Mouse (Mus musculus) cerebellum, postnatal 10 days (tissue): ENCODE data around the gene Fhit.
A peak's percentile ranks its signal among the peaks of the same experiment; 100 is the strongest.

Experiments used
- DNase-seq, 2 experiments: peaks; one replicate each; pipeline ENCODE4 v3.0.0; 2021; ENCODE audit warnings: mixed read lengths in 2 of 2

The Fhit gene

DNA sequence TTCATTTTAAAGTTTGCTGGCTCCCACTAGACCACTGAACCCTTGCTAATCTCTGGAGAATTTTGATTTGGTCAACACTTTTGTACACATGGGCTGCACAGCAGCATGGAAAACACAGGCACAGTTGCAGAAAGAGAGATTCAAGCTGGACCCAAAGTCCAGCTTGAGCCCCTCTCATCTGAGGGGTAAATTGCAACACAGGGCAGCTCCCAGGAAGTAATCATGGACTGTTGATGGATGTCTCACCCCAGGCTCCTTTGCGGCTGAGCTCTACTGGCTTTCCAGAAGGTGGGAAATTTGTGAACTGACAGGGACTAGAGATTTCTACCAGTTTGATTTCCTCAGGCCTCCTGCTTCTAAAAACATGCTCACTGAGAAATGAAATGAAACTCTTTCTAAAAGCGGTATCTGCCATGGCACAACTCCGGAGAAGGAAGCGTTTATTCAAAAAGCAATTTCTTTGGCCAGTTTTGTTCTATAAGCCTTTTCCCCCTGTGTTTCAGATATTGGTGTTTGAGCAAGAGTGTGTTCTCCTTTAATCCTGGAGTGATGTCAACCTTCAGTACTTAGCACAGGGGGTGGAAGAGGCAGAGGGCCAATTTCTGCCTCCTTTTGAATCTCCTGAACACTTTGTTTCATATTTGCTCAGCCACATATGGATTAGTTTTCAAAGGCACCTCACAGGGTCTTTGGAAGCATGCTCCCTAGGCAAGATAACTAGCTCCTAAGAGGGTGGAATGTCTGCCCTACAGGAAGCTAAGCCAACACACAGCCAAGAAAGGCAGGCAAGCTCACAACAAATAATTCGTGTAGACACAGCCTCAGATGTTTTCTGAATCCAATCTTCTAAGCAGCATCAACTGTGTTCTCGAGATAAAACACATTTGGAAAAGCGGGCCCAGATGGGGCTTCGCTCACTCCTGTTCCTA is 1578.3 kb downstream of the Fhit start:
- DNase-seq: no peak

DNA sequence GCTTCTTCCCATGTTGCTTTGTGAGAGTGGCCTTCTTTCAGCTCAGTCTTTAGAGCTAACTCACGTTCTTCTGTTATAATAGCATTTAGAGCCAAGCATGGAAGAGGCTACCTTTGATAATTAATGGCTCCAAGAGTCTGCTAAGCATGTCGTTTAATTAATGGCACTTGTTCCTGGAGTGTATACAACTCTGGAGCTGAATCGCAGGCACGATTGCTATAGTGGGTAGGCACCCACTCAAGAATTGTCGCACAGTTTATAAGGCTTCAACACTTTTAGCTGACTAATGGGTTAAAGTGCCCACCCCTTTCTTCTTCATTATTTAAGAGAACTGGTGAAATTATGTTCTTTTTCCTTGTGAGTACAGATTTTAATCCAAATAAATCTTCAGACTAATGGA is 1605.5 kb downstream of the Fhit start:
- DNase-seq: no peak

DNA sequence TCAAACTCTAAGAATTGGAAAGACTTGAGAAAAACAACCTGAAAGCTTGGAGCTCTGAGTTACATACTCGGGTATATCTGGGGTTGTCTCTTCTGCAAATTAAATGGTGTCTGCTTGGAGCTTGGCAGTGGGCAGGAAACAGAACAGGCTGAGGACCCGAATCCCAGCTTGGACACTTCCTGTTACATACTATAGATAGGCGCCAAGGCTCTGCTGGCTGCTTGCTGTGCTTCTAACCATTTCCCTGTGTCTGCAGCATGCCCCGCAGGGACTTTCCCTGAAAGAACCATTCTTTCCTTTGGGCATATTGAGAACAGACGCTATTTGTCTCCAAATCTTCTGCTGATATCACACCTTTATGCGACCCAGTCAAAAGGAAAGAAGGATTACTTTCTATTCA is 1606.0 kb downstream of the Fhit start:
- DNase-seq: peak in 1 of 2 experiments; percentile 5

DNA sequence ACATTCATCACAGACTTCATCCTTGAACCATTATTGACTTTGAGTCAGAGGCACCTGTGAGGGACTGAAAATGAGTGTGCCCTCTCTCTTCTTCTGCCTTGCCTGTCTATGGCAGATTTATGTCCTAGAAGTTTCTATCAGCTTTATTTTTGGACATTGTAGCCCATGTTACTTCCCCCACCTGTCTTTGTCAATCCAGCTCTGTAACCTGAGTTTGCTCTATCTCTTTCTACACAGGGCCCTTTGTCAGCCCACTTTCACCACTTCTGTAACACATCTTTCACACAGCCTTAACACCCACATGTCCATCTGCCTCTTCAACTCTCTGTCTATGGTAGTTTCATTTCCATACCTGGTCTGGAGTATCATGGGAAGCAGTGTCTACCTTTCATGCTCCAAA is 1609.7 kb downstream of the Fhit start:
- DNase-seq: no peak

DNA sequence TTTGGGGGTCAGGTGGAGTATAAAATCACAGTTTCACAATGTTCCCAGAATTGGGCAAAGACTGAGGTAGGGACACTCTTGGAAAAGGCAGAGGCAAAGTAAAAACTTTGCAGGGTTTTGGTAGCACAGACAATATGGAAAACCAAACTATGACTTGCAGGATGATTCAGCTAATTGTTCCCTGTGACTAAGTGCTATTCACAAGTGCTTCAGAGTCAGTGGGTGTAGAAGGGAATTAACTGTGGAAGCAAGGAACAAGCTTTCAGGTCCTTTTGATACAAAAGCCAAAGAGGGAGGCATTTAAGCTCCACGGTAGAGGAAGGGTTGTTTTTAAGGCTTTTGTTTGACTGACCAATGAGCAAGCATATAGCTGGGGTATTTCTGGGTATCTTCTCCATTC is 1613.9 kb downstream of the Fhit start:
- no peak for DNase-seq

DNA sequence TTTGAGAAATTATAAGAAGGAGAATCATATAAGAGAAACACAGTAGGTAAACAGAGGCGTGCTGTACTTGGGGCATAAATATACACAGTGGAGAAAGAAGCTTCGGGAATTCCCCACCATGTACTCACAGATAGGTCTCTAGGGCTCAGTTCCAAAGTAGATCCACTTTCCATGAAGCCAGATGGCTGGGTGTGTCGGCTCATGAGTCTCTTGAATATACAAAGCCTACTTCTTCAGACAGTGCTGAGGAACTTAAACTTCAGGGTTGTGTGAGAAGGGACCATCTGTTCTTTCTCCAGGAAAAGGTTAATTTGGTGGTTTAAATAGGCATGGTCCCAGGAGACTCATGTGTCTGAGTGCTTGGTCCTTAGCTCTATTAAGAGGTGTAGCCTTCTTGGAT is 1617.5 kb downstream of the Fhit start:
- DNase-seq: no peak

DNA sequence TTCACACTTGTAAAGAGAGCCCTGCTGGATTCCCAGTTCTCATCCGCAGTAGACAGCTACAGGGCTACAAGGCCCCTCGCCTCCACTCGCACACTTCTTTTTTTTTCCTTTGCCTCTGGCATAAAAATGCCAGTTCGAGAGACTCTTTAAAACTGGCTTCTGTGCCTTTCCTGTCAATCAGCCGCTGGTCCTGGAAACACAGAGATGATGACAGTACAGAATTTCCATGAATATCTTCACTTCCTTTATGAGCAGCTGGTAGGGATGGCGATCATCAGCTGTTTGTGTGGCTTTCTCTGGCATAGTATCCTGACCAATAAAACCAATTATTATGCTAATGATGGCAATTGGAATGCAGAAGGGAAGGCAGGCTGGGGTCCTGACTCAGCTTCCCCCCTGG is 1626.3 kb downstream of the Fhit start:
- peak in 1 of 2 experiments; percentile 3 for DNase-seq

DNA sequence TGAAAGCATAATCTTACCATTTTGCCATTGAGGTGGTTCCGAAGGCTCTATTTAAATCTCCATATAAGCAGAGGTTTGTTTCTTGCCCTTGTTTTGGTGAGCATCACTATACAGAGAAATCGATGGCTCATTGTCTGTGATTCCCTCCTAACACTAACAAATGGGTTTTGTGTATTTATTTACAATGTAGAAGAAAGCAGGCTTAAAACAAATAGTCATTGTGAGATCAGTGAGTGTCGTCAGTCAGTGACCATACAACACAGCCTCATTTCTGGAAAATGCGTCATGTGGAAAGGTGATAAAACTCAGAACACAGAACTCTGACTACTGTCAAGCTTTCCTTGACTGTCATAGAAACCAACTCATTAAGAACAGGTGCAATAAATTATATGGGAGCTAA is 1632.6 kb downstream of the Fhit start:
- DNase-seq: no peak

DNA sequence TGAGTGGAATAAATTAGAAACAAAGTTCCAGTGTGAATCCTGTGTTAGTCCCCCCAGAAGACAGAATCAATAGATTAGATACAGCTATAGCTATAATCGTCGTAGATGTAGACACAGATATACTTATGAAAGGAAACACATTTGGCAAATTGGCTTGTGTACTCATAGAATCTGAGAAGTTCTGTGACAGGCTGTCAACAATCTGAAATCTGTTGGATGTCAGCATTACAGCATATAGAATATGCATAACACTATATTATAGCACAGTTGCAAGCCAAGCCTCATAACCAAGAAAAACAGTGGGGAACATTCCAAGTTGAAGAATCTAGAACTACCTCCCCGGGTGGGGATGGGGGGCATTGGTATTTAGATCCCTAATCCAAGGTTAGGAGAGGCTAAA is 1635.7 kb downstream of the Fhit start:
- DNase-seq: no peak

DNA sequence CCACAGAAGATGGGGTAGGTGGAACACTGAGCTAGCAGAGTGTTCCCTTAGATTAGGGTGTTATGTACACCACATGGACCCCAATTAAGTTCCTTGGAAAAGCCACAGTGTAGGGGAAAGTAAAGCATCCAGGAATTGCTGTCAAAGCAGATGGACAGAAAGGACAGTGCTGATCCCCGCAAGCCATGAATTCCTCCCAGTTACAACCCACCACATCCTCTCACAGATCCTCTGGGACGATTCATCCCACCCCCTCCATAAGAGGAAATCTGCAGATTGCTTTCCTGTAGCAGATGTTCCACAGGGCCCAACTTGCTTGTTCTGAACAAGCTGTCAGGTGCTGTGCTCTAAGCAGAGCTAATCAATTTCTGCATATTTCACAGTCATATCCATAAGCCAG is 1644.2 kb downstream of the Fhit start:
- no peak for DNase-seq

DNA sequence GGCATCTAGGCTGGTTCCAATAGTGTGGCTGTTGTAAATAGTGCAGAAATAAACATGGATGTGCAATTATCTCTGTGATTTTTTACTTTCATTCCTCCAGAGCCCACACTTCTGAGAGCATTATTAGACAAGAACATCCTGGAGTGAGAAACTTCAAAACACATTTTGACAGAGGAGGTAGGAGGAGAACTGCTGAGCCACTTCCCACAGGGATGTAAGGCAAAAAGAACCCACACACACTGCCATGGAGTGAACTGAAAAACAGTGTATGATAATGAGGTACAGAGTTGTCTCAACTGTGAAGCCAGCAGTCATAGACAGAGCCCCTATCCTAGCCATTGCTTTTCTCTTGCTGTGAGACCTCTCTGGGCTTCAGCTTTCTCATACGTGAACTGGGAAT is 1652.2 kb downstream of the Fhit start:
- DNase-seq: no peak
